Comparison of ENCODE assay signal across 8 mouse cellular contexts in genomic region chr13:43172036-43172713, GRCm38 (mm10). TPM values are rescaled to one million over a fixed set of nuclear protein-coding genes. Genes with fewer than 3 reads are reported as not detected.
A peak's percentile ranks its signal among the peaks of the same experiment; 100 is the strongest.
DNase-seq lines count a peak whose midpoint lies in the region; ATAC-seq and TF ChIP-seq lines count a peak whose summit lies in the region.

No protein-coding gene starts in this region.

- 0 out of 2 replicates have a peak, but pooled peaks cover 8% of the 10 kb centered on the region for H3K36me3 ChIP-seq in lung, embryonic 14.5 days (ENCODE audit: insufficient read depth)
- H3K36me3 ChIP-seq in forebrain, embryonic 14.5 days (ENCODE audit: control insufficient read depth, insufficient read depth, low read length): peaks cover 3% of the 10 kb centered on the region; the same call in 1 of the 2 replicates
- H3K36me3 ChIP-seq in limb, embryonic 13.5 days: peaks cover 16% of the 10 kb centered on the region; the same call in 1 of the 2 replicates
- H3K36me3 ChIP-seq in myocyte (ENCODE audit: control insufficient read depth, insufficient read depth): peaks cover 3% of the 10 kb centered on the region

- TF ChIP-seq CTCF in lung, embryonic 14.5 days (IDR thresholded peaks at IDR 0.05; ENCODE audit: low read depth): peak; percentile 54

- no peak for TF ChIP-seq POLR2A in myocyte (IDR thresholded peaks at IDR 0.05; ENCODE audit: insufficient read length, low read depth)

- no peaks in the 10 kb centered on the region for H3K27me3 ChIP-seq in lung, embryonic 14.5 days (ENCODE audit: insufficient read depth, low read length)
- H3K27me3 ChIP-seq in forebrain, embryonic 14.5 days (replicated peaks; ENCODE audit: control insufficient read depth, insufficient read depth, low read length): no peaks in the 10 kb centered on the region
- no peaks in the 10 kb centered on the region for H3K27me3 ChIP-seq in limb, embryonic 13.5 days
- H3K27me3 ChIP-seq in myocyte (ENCODE audit: control insufficient read depth, insufficient read depth, insufficient read length): no peaks in the 10 kb centered on the region

- peaks cover 4% of the 10 kb centered on the region; the same call in 1 of the 2 replicates for H3K4me1 ChIP-seq in lung, embryonic 14.5 days (ENCODE audit: insufficient read depth)
- H3K4me1 ChIP-seq in forebrain, embryonic 14.5 days (ENCODE audit: control insufficient read depth, insufficient read depth, low read length): no peaks in the 10 kb centered on the region
- H3K4me1 ChIP-seq in limb, embryonic 13.5 days: peaks cover 6% of the 10 kb centered on the region

- peak; percentile 52 for DNase-seq in lung, embryonic 14.5 days
- DNase-seq in lung, adult 18-20 months: no peak
- DNase-seq in adipocyte (ENCODE audit: low spot score): peak; percentile 19
- no peak for DNase-seq in forebrain, embryonic 14.5 days (ENCODE audit: low spot score)
- no peak for DNase-seq in left cerebral cortex, adult 8-10 months (ENCODE audit: low spot score in 2 of 2)
- DNase-seq in thymus, postnatal 25 days: no peak

- ATAC-seq in lung, embryonic 14.5 days (ENCODE audit: insufficient read depth): no peak
- no peak for ATAC-seq in forebrain, embryonic 14.5 days
- ATAC-seq in limb, embryonic 13.5 days (ENCODE audit: low FRiP score, low read depth): no peak

- WGBS in lung, embryonic 14.5 days: 25% methylated on average over 14 of the region's 14 CpGs
- 40% methylated on average over 14 of the region's 14 CpGs for WGBS in forebrain, embryonic 14.5 days
- 35% methylated on average over 14 of the region's 14 CpGs for WGBS in limb, embryonic 13.5 days

- peak overlapping the region; percentile 76; the same call in 1 of the 2 replicates for H3K27ac ChIP-seq in lung, embryonic 14.5 days (ENCODE audit: low read depth)
- H3K27ac ChIP-seq in forebrain, embryonic 14.5 days (ENCODE audit: low read depth, low read length): no peak overlapping the region
- H3K27ac ChIP-seq in limb, embryonic 13.5 days: no peak overlapping the region

- peak overlapping the region; percentile 67 for H3K4me3 ChIP-seq in lung, embryonic 14.5 days (ENCODE audit: low read depth, low read length)
- H3K4me3 ChIP-seq in forebrain, embryonic 14.5 days (ENCODE audit: low read depth, low read length): peak overlapping the region; percentile 66
- peak overlapping the region; percentile 73 for H3K4me3 ChIP-seq in limb, embryonic 13.5 days
- peak overlapping the region; percentile 89 for H3K4me3 ChIP-seq in myocyte

- no peaks in the 10 kb centered on the region for H3K9me3 ChIP-seq in lung, embryonic 14.5 days (ENCODE audit: low read depth, low read length)
- H3K9me3 ChIP-seq in forebrain, embryonic 14.5 days (replicated peaks; ENCODE audit: control insufficient read depth, low read length): no peaks in the 10 kb centered on the region
- no peaks in the 10 kb centered on the region for H3K9me3 ChIP-seq in limb, embryonic 13.5 days

- H3K79me2 ChIP-seq in myocyte (ENCODE audit: control insufficient read depth, insufficient read depth): no peaks in the 10 kb centered on the region

- H3ac ChIP-seq in myocyte (ENCODE audit: control insufficient read depth, insufficient read length): peak overlapping the region; percentile 57

- peak overlapping the region; percentile 87 for H3K4me2 ChIP-seq in lung, embryonic 14.5 days
- peak overlapping the region; percentile 72 for H3K4me2 ChIP-seq in forebrain, embryonic 14.5 days (ENCODE audit: low read length)
- peak overlapping the region; percentile 71 for H3K4me2 ChIP-seq in limb, embryonic 13.5 days (replicated peaks)
- H3K4me2 ChIP-seq in myocyte (ENCODE audit: low read depth): peak overlapping the region; percentile 98

- peak overlapping the region; percentile 64 for H3K9ac ChIP-seq in lung, embryonic 14.5 days
- H3K9ac ChIP-seq in forebrain, embryonic 14.5 days (ENCODE audit: low read length): peak overlapping the region; percentile 85; the same call in 1 of the 2 replicates
- H3K9ac ChIP-seq in limb, embryonic 13.5 days: peak overlapping the region; percentile 75

TF ChIP-seq in myocyte, 11 proteins besides CTCF, POLR2A, EP300 and RAD21:
- no peak for TF ChIP-seq CEBPB (IDR thresholded peaks at IDR 0.05; ENCODE audit: insufficient read depth, poor library complexity, severe bottlenecking)
TF ChIP-seq in myocyte: peak in this region for 0.

RNA-seq across cellular contexts. Expression of gene Tbc1d7, which starts 0.9 kb away (rescaled TPM):
- polyA plus RNA-seq in lung, embryonic 14.5 days (2014; fragmentation: Nextera tagmentation; extraction: Ambion mirVana): 49.9 and 53.6 TPM in 2 replicates
- polyA plus RNA-seq in forebrain, embryonic 14.5 days (2014; fragmentation: Nextera tagmentation; extraction: Ambion mirVana): 86.9 and 101 TPM in 2 replicates
- polyA plus RNA-seq in limb, embryonic 13.5 days (2015; fragmentation: Nextera tagmentation; extraction: Ambion mirVana): 59.0 and 67.9 TPM in 2 replicates
- polyA plus RNA-seq in myocyte (2012; fragmentation: generic; extraction: Trizol): 31.4 TPM
- total RNA-seq in left cerebral cortex, adult 8-10 months (2022): 10 to 100 TPM; 25.2 to 28.3 (median 26.1) TPM

Comparison
In these comparisons a context has a peak if more than half of its experiments do, and no peak if none do; other contexts are left out.
1. DNase-seq: peak in lung, embryonic 14.5 days (single experiment) and adipocyte (single experiment); none in lung, adult 18-20 months (0 of 2), forebrain, embryonic 14.5 days (single experiment), left cerebral cortex, adult 8-10 months (0 of 2) and thymus, postnatal 25 days (single experiment).
2. Peak in every context shown above with its lines, with median percentiles within 50 percentile points of each other: H3K4me2 ChIP-seq, H3K4me3 ChIP-seq and H3K9ac ChIP-seq.